Mouse (Mus musculus) stomach, postnatal 0 days (tissue): ENCODE data around the gene Ccl9. TPM values are rescaled to one million over a fixed set of nuclear protein-coding genes. Genes with fewer than 3 reads are reported as not detected.

Experiments
- ATAC-seq: fragments of 200-750 bp; cut with Nextera tagmentation; 2 replicates; pipeline ENCODE4 v1.8.0; 2017; ENCODE audit not compliant: low FRiP score, low TSS enrichment
- DNase-seq: peaks from one replicate; pipeline ENCODE4 v3.0.0-alpha.2; 2016; ENCODE audit warnings: low spot score
- H3K27ac ChIP-seq: fragments of 300-500 bp; sonication (generic); replicated peaks from 2 replicates; pipeline ENCODE4 v1.5.1; 2014; ENCODE audit warnings: mild to moderate bottlenecking, control low read depth
- H3K27me3 ChIP-seq: fragments of 300-500 bp; sonication (generic); 2 replicates; pipeline ENCODE4 v1.6.1; 2014; ENCODE audit warnings: low read length; ENCODE audit not compliant: control insufficient read depth, insufficient read depth
- H3K36me3 ChIP-seq: fragments of 300-500 bp; sonication (generic); 2 replicates; pipeline ENCODE4 v1.6.1; 2014; ENCODE audit warnings: low read length, mixed read lengths; ENCODE audit not compliant: control insufficient read depth, insufficient read depth
- H3K4me1 ChIP-seq: fragments of 300-500 bp; sonication (generic); replicated peaks from 2 replicates; pipeline ENCODE4 v1.6.1; 2014; ENCODE audit warnings: antibody characterized with exemption; ENCODE audit not compliant: control insufficient read depth, insufficient read depth
- H3K4me2 ChIP-seq: fragments of 300-500 bp; sonication (generic); replicated peaks from 2 replicates; pipeline ENCODE4 v1.6.1; 2014; ENCODE audit warnings: low read depth, mild to moderate bottlenecking, control low read depth, moderate library complexity
- H3K4me3 ChIP-seq: fragments of 300-500 bp; sonication (generic); 2 replicates; pipeline ENCODE4 v1.5.1; 2014; ENCODE audit warnings: low read depth, low read length, control low read depth
- H3K9ac ChIP-seq: fragments of 300-500 bp; sonication (generic); 2 replicates; pipeline ENCODE4 v1.6.1; 2014; ENCODE audit warnings: mild to moderate bottlenecking, low read length, control low read depth, mixed read lengths
- H3K9me3 ChIP-seq: fragments of 300-500 bp; sonication (generic); 2 replicates; pipeline ENCODE4 v1.6.1; 2016; ENCODE audit warnings: low read length; ENCODE audit not compliant: control insufficient read depth
- CTCF ChIP-seq: IDR thresholded peaks from 2 replicates; pipeline ENCODE4 v1.5.1; 2016; ENCODE audit warnings: antibody characterized with exemption, low read depth, mild to moderate bottlenecking, moderate library complexity
- EP300 ChIP-seq: optimal IDR thresholded peaks from 2 replicates; pipeline ENCODE3; 2016; ENCODE audit warnings: antibody characterized with exemption
- WGBS: fragments of 180-500 bp; shearing (Covaris S2); extraction: QIAGEN DNeasy Blood & Tissue Kit; methylation state at CpG from one replicate; pipeline ENCODE4 v1.1.7; 2014; 5-methylcytosine and 5-hydroxymethylcytosine counted together
- polyA plus RNA-seq: library from polyadenylated mRNA; unstranded; fragments of >200 nt; fragmentation: Nextera tagmentation; extraction: Ambion mirVana; gene quantifications from 2 replicates; pipeline ENCODE4 v1.2.1, GENCODE M21; 2015

Gene Ccl9
- polyA plus RNA-seq, 1 experiment from 2014 or later, result 3.5 TPM

DNA sequence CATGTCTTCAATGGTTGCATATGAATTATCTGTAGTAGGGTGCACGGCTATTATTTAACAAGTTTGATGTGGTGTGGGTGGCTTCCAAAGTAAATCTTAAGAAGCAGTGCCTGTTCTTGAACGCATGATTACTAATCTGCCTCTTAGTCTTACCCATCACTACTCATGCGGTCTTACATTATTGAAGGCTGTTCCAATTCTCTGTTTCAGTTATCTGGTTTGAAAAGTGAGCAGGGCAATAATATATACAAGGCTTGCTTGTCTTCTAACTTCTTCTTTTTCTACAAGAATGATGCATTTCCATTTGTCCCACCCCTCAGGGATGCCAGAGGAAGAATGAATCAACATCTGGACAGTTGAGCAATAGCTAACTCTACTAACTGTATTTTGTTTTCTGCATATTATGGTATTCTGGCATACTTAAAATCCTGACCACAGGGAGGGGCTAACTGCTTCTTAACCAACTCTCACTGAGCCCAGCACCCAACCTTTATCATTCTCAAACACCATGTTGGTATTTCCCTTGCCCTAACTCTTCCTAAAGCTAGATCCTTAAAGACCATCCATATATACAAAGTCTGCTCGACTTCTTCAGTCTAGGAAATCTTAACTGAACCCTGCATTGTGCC, 1.4 kb downstream of the Ccl9 start:
- H3K4me1 ChIP-seq, result no peaks in the 10 kb centered on the region
- H3K4me2 ChIP-seq, result no peak overlapping the region
- H3K27me3 ChIP-seq, result no peaks in the 10 kb centered on the region
- ATAC-seq (no peak), DNase-seq (no peak)
- no peaks in the 10 kb centered on the region for H3K36me3 ChIP-seq
- 73% methylated on average over 4 of the region's 4 CpGs for WGBS
- no peak overlapping the region for H3K4me3 ChIP-seq
- TF ChIP-seq EP300 (no peak), CTCF (no peak)
- no peak overlapping the region for H3K9ac ChIP-seq
- H3K9me3 ChIP-seq, result no peaks in the 10 kb centered on the region
- H3K27ac ChIP-seq, result no peak overlapping the region

- no peak overlapping the region for H3K27ac ChIP-seq
- H3K36me3 ChIP-seq, result no peaks in the 10 kb centered on the region
- no peaks in the 10 kb centered on the region for H3K9me3 ChIP-seq
- H3K4me2 ChIP-seq, result no peak overlapping the region
- no peak overlapping the region for H3K4me3 ChIP-seq
- no peak overlapping the region for H3K9ac ChIP-seq
- no peak for ATAC-seq
- no peaks in the 10 kb centered on the region for H3K4me1 ChIP-seq
- no peaks in the 10 kb centered on the region for H3K27me3 ChIP-seq
- peak; percentile 40 for DNase-seq
- TF ChIP-seq CTCF, result no peak
- no peak for TF ChIP-seq EP300
- 51% methylated on average over 9 of the region's 9 CpGs for WGBS
Observed at GRCm38 (mm10) chr11:83572834-83573233, 5.6 kb downstream of the Ccl9 start.

GRCm38 (mm10) chr11:83572223-83572622, 6.2 kb downstream of the Ccl9 start:
- WGBS, result 87% methylated on average over 8 of the region's 8 CpGs
- no peaks in the 10 kb centered on the region for H3K36me3 ChIP-seq
- no peaks in the 10 kb centered on the region for H3K9me3 ChIP-seq
- H3K4me1 ChIP-seq, result no peaks in the 10 kb centered on the region
- H3K4me2 ChIP-seq, result no peak overlapping the region
- H3K9ac ChIP-seq, result no peak overlapping the region
- H3K27me3 ChIP-seq, result no peaks in the 10 kb centered on the region
- H3K4me3 ChIP-seq, result no peak overlapping the region
- DNase-seq, result no peak
- no peak overlapping the region for H3K27ac ChIP-seq
- no peak for TF ChIP-seq EP300
- TF ChIP-seq CTCF, result no peak
- no peak for ATAC-seq

DNA sequence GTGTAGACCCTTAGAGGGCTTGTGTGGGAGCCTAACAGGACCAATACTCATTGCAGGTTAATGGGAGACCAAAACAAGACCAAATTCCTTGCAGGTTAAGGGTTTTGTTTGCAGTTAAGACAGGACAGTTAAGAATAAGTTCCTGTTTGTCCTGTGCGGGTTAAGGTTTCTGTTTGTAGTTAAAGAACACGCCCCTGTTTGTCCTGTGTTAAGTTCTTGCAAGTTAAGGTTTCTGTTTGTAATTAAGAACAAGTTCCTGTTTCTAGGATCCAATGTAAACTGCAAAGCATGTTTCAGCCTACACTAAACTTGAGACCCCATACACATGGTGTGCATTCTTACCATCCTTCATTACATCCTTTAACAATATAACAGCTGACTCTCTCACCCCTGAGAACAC, 8.2 kb downstream of the Ccl9 start:
- Histone ChIP-seq H3K9me3 (no peaks in the 10 kb centered on the region), H3K36me3 (no peaks in the 10 kb centered on the region), H3K27ac (no peak overlapping the region), H3K4me3 (no peak overlapping the region), H3K9ac (no peak overlapping the region), H3K27me3 (no peaks in the 10 kb centered on the region), H3K4me2 (no peak overlapping the region), H3K4me1 (no peaks in the 10 kb centered on the region)
- ATAC-seq (no peak), DNase-seq (no peak)
- TF ChIP-seq CTCF (no peak), EP300 (no peak)
- 58% methylated on average over 2 of the region's 2 CpGs for WGBS

GRCm38 (mm10) chr11:83569249-83569648, 9.2 kb downstream of the Ccl9 start:
- DNase-seq (no peak), ATAC-seq (no peak)
- no peak overlapping the region for H3K9ac ChIP-seq
- H3K4me3 ChIP-seq, result no peak overlapping the region
- no peaks in the 10 kb centered on the region for H3K36me3 ChIP-seq
- TF ChIP-seq CTCF, result no peak
- TF ChIP-seq EP300, result no peak
- H3K4me2 ChIP-seq, result no peak overlapping the region
- WGBS, result 94% methylated on average over 7 of the region's 7 CpGs
- H3K27me3 ChIP-seq, result no peaks in the 10 kb centered on the region
- no peaks in the 10 kb centered on the region for H3K9me3 ChIP-seq
- H3K27ac ChIP-seq, result no peak overlapping the region
- H3K4me1 ChIP-seq, result no peaks in the 10 kb centered on the region

- Histone ChIP-seq H3K9me3 (no peaks in the 10 kb centered on the region), H3K27ac (no peak overlapping the region), H3K27me3 (no peaks in the 10 kb centered on the region), H3K9ac (no peak overlapping the region), H3K4me1 (no peaks in the 10 kb centered on the region), H3K4me3 (no peak overlapping the region), H3K36me3 (no peaks in the 10 kb centered on the region), H3K4me2 (no peak overlapping the region)
- DNase-seq (no peak), ATAC-seq (no peak)
- TF ChIP-seq CTCF (no peak), EP300 (no peak)
- WGBS, result 87% methylated on average over 3 of the region's 3 CpGs
Observed at GRCm38 (mm10) chr11:83568786-83569185, 9.7 kb downstream of the Ccl9 start.
